Mouse (Mus musculus) midbrain, embryonic 13.5 days (tissue): Measurements from ENCODE around the gene Nrd1. TPM values are rescaled to one million over a fixed set of nuclear protein-coding genes. Genes with fewer than 3 reads are reported as not detected.
A peak's percentile ranks its signal among the peaks of the same experiment; 100 is the strongest.

Source experiments
- ATAC-seq: fragments of 200-750 bp; cut with Nextera tagmentation; 2 replicates; pipeline ENCODE4 v1.8.0; 2017; ENCODE audit warnings: mild to moderate bottlenecking, moderate TSS enrichment, moderate library complexity
- H3K27ac ChIP-seq: fragments of 300-500 bp; sonication (generic); 2 replicates; pipeline ENCODE4 v1.5.1; 2015; ENCODE audit warnings: inconsistent platforms, mild to moderate bottlenecking, moderate library complexity
- H3K27me3 ChIP-seq: fragments of 300-500 bp; sonication (generic); 2 replicates; pipeline ENCODE4 v1.6.1; 2015; ENCODE audit warnings: mild to moderate bottlenecking, inconsistent platforms
- H3K36me3 ChIP-seq: fragments of 300-500 bp; sonication (generic); 2 replicates; pipeline ENCODE4 v1.6.1; 2015; ENCODE audit warnings: mild to moderate bottlenecking, inconsistent platforms
- H3K4me1 ChIP-seq: fragments of 300-500 bp; sonication (generic); replicated peaks from 2 replicates; pipeline ENCODE4 v1.6.1; 2015; ENCODE audit warnings: inconsistent platforms
- H3K4me2 ChIP-seq: fragments of 300-500 bp; sonication (generic); replicated peaks from 2 replicates; pipeline ENCODE4 v1.6.1; 2015; ENCODE audit warnings: moderate library complexity, mild to moderate bottlenecking, inconsistent platforms
- H3K4me3 ChIP-seq: fragments of 300-500 bp; sonication (generic); replicated peaks from 2 replicates; pipeline ENCODE4 v1.5.1; 2015; ENCODE audit warnings: mild to moderate bottlenecking, inconsistent platforms
- H3K9ac ChIP-seq: fragments of 300-500 bp; sonication (generic); replicated peaks from 2 replicates; pipeline ENCODE4 v1.6.1; 2015; ENCODE audit warnings: mild to moderate bottlenecking, inconsistent platforms
- H3K9me3 ChIP-seq: fragments of 300-500 bp; sonication (generic); 2 replicates; pipeline ENCODE4 v1.6.1; 2016; ENCODE audit warnings: mild to moderate bottlenecking, inconsistent platforms
- WGBS: fragments of 180-500 bp; shearing (Covaris S2); methylation state at CpG from one replicate; pipeline ENCODE4 v1.1.7; 2015; 5-methylcytosine and 5-hydroxymethylcytosine counted together
- polyA plus RNA-seq: library from polyadenylated mRNA; unstranded; fragments of >200 nt; fragmentation: Nextera tagmentation; extraction: Ambion mirVana; gene quantifications from 2 replicates; pipeline ENCODE4 v1.2.1, GENCODE M21; 2015

Gene Nrd1
- polyA plus RNA-seq, 1 experiment from 2014 or later, result 85.2 TPM

DNA sequence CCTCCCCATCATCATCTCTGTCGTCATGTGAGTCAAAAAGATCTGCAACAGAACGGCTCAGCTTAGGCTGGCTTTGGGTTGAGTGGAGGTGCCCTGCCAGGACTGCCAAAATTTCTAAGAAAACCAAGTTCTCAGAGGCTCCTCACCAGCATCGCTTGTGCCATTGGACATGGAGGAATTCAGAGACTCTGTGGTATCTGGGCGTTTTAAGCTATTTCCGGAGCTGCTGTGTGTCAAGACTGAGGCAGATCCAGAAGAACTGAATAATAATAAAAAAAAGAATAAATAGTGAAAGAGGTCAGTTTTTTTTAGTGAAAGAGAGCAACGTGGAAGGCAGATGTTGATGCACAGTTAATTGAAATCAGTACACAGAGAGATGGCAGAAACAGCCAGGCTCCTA is 72.4 kb downstream of the Nrd1 start:
- Histone ChIP-seq H3K4me2 (no peak overlapping the region), H3K4me1 (peaks cover 7% of the 10 kb centered on the region), H3K27me3 (no peaks in the 10 kb centered on the region), H3K9ac (no peak overlapping the region), H3K27ac (peak overlapping the region; percentile 47; the same call in 1 of the 2 replicates), H3K4me3 (no peak overlapping the region), H3K36me3 (peaks cover 33% of the 10 kb centered on the region), H3K9me3 (no peaks in the 10 kb centered on the region)
- WGBS, result 90% methylated on average over 6 of the region's 6 CpGs
- ATAC-seq, result no peak

GRCm38 (mm10) chr4:109073296-109073695 is 72.8 kb downstream of the Nrd1 start:
- no peak overlapping the region for H3K9ac ChIP-seq
- WGBS, result 84% methylated on average over 3 of the region's 3 CpGs
- H3K4me1 ChIP-seq, result peaks cover 7% of the 10 kb centered on the region
- H3K36me3 ChIP-seq, result peaks cover 33% of the 10 kb centered on the region
- H3K9me3 ChIP-seq, result no peaks in the 10 kb centered on the region
- no peak overlapping the region for H3K4me2 ChIP-seq
- H3K4me3 ChIP-seq, result no peak overlapping the region
- H3K27ac ChIP-seq, result no peak overlapping the region
- H3K27me3 ChIP-seq, result no peaks in the 10 kb centered on the region
- no peak for ATAC-seq

GRCm38 (mm10) chr4:109078941-109079340 is 78.5 kb downstream of the Nrd1 start:
- Histone ChIP-seq H3K9ac (no peak overlapping the region), H3K9me3 (no peaks in the 10 kb centered on the region), H3K36me3 (peaks cover 39% of the 10 kb centered on the region), H3K27ac (no peak overlapping the region), H3K4me2 (no peak overlapping the region), H3K4me1 (no peaks in the 10 kb centered on the region), H3K4me3 (no peak overlapping the region), H3K27me3 (no peaks in the 10 kb centered on the region)
- WGBS, result 97% methylated on average over 7 of the region's 7 CpGs
- no peak for ATAC-seq

GRCm38 (mm10) chr4:109079676-109080075 is 79.2 kb downstream of the Nrd1 start:
- no peak overlapping the region for H3K4me2 ChIP-seq
- ATAC-seq, result no peak
- WGBS, result 84% methylated on average over 3 of the region's 3 CpGs

DNA sequence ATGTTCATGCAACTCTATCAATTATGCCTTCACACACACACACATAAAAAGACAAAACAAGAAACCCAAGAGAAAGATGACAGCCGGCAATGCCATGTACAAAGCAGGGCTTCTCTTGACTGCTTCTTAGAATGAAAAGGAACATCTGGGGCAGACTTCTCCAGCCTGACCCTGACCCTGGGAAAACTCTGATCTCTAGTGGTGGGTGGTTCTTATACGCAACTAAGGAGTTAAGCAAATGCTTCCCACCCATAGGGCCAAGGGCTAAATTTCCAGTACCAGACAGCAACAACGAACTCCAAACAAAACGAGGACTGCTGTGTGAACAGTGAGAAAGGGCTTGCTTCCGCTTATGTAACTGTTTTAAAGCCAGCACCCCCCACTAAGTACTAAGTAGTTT is 79.7 kb downstream of the Nrd1 start:
- H3K4me1 ChIP-seq, result no peaks in the 10 kb centered on the region
- WGBS, result 79% methylated on average over 5 of the region's 5 CpGs
- H3K27me3 ChIP-seq, result no peaks in the 10 kb centered on the region
- H3K9me3 ChIP-seq, result no peaks in the 10 kb centered on the region
- no peak for ATAC-seq
- no peak overlapping the region for H3K4me3 ChIP-seq
- no peak overlapping the region for H3K27ac ChIP-seq
- H3K4me2 ChIP-seq, result no peak overlapping the region
- peaks cover 39% of the 10 kb centered on the region for H3K36me3 ChIP-seq
- no peak overlapping the region for H3K9ac ChIP-seq

More at GRCm38 (mm10) chr4:109079676-109080075, 79.2 kb downstream of the Nrd1 start:
- Histone ChIP-seq H3K27me3 (no peaks in the 10 kb centered on the region), H3K4me1 (no peaks in the 10 kb centered on the region), H3K9me3 (no peaks in the 10 kb centered on the region), H3K4me3 (no peak overlapping the region), H3K36me3 (peaks cover 39% of the 10 kb centered on the region), H3K9ac (no peak overlapping the region), H3K27ac (no peak overlapping the region)

- no peak overlapping the region for H3K27ac ChIP-seq
- H3K4me2 ChIP-seq, result no peak overlapping the region
- peaks cover 6% of the 10 kb centered on the region; the same call in 1 of the 2 replicates for H3K36me3 ChIP-seq
- no peaks in the 10 kb centered on the region for H3K4me1 ChIP-seq
- no peak overlapping the region for H3K9ac ChIP-seq
- H3K27me3 ChIP-seq, result no peaks in the 10 kb centered on the region
- no peak for ATAC-seq
- H3K9me3 ChIP-seq, result no peaks in the 10 kb centered on the region
- H3K4me3 ChIP-seq, result no peak overlapping the region
- 90% methylated on average over 5 of the region's 5 CpGs for WGBS
These were observed 88.7 kb downstream of the Nrd1 start for GRCm38 (mm10) chr4:109089171-109089570.

GRCm38 (mm10) chr4:109089999-109090398 is 89.5 kb downstream of the Nrd1 start:
- Histone ChIP-seq H3K36me3 (peaks cover 6% of the 10 kb centered on the region; the same call in 1 of the 2 replicates), H3K27ac (no peak overlapping the region), H3K27me3 (no peaks in the 10 kb centered on the region), H3K4me3 (no peak overlapping the region), H3K9me3 (no peaks in the 10 kb centered on the region), H3K4me2 (no peak overlapping the region), H3K9ac (no peak overlapping the region), H3K4me1 (no peaks in the 10 kb centered on the region)
- no peak for ATAC-seq
- 83% methylated on average over 6 of the region's 6 CpGs for WGBS

DNA sequence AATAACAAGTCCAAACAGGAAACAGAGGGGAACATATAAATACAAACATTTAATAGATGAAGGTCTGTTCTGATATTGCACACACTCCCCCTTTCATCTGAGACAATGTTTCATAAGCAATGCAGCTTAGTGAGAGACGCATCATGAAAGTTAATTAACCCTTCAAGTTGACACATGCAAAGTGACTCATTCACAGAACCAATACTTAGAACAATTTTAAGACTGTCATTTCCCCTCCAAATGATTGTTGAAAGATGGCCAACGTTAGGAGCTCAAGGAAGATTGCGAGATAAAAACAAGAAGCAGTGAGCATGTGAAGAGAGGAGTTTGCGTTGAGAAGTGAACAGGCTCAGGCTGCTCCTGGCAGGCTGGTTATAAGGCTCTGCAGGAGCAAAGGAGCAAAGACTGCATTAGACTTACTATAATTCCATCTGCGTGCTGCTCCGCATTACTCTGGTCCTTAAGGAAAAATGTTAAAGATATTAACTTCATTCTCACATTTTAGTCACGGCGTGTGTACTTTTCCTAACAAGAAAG is 90.9 kb downstream of the Nrd1 start:
- Histone ChIP-seq H3K4me3 (no peak overlapping the region), H3K9ac (no peak overlapping the region), H3K9me3 (no peaks in the 10 kb centered on the region), H3K4me1 (no peaks in the 10 kb centered on the region), H3K4me2 (no peak overlapping the region), H3K27me3 (no peaks in the 10 kb centered on the region), H3K36me3 (peaks cover 6% of the 10 kb centered on the region; the same call in 1 of the 2 replicates), H3K27ac (no peak overlapping the region)
- ATAC-seq, result no peak
- 90% methylated on average over 8 of the region's 8 CpGs for WGBS

- Histone ChIP-seq H3K9ac (no peak overlapping the region), H3K4me1 (no peaks in the 10 kb centered on the region), H3K36me3 (peaks cover 6% of the 10 kb centered on the region; the same call in 1 of the 2 replicates), H3K4me3 (no peak overlapping the region), H3K4me2 (no peak overlapping the region), H3K27me3 (no peaks in the 10 kb centered on the region), H3K9me3 (no peaks in the 10 kb centered on the region), H3K27ac (no peak overlapping the region)
- no peak for ATAC-seq
- 96% methylated on average over 5 of the region's 5 CpGs for WGBS
These were observed 91.9 kb downstream of the Nrd1 start for GRCm38 (mm10) chr4:109092344-109092743.

DNA sequence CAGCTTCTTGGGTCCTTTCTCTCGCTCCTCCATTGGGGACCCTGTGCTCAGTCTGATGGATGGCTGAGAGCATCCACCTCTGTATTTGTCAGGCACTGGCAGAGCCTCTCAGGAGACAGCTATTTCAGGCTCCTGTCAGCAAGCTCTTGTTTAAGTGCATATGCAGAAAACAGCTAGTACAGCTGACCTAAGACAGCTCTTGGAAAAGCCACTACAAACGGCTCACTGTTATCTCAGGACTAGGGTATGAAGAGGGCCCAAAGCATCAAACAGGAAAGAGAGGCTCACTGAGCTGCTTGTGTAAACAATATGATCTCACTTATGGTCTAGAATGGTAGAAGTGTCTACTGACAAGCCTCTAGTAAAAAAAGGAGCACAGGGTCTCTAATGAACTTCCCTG is 93.8 kb downstream of the Nrd1 start:
- Histone ChIP-seq H3K27me3 (no peaks in the 10 kb centered on the region), H3K4me2 (no peak overlapping the region), H3K4me1 (no peaks in the 10 kb centered on the region), H3K9me3 (no peaks in the 10 kb centered on the region), H3K27ac (no peak overlapping the region), H3K36me3 (peaks cover 6% of the 10 kb centered on the region; the same call in 1 of the 2 replicates), H3K4me3 (no peak overlapping the region), H3K9ac (no peak overlapping the region)
- no peak for ATAC-seq
- WGBS, result 78% methylated on average over 2 of the region's 2 CpGs

DNA sequence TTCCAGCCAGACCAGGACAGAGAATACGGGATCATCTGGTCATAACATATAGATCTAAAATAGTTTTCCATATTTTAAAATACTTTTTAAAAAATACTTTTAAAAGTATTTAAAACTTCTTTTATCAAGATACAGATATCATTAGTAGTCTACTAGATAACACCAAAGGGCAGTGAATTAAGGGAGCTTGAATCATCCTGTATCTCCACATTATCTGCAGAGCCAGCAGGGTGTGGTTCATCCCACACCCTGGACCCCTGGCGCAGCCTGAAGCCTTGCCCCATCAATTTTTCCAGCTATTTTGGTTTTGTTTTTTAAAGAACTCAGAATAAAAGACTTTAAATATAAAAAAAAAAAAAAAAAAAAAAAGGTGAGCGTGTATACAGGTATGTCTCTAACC is 98.4 kb downstream of the Nrd1 start:
- peaks cover 8% of the 10 kb centered on the region for H3K36me3 ChIP-seq
- H3K9ac ChIP-seq, result no peak overlapping the region

DNA sequence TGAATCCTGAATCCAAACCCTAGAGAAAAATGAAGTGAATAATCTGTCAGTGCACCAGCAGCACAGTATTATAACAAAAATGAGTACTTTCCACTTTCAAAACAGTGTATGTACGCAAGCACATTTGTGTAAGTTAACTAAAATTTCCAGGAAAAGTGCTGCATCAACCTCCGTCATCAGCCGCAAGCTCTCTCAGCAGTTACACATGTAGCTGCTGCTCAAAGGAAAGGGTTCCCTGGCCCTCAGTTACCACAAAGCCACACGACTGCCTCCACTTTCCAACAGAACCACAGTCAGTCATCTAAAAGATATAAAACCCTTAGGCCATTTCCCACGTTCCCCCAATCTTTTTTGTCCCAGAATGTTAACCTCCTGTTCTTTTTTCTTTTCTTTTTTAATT is 102.1 kb downstream of the Nrd1 start:
- Histone ChIP-seq H3K27me3 (no peaks in the 10 kb centered on the region), H3K9ac (no peak overlapping the region), H3K36me3 (peaks cover 8% of the 10 kb centered on the region), H3K4me1 (0 out of 2 replicates have a peak, but pooled peaks cover 4% of the 10 kb centered on the region), H3K4me2 (no peak overlapping the region), H3K4me3 (no peak overlapping the region), H3K9me3 (no peaks in the 10 kb centered on the region), H3K27ac (no peak overlapping the region)
- ATAC-seq, result no peak
- WGBS, result 94% methylated on average over 5 of the region's 5 CpGs

More for the DNA sequence above, 98.4 kb downstream of the Nrd1 start:
- no peak for ATAC-seq
- 94% methylated on average over 3 of the region's 3 CpGs for WGBS
- H3K27me3 ChIP-seq, result no peaks in the 10 kb centered on the region
- H3K27ac ChIP-seq, result no peak overlapping the region
- no peaks in the 10 kb centered on the region for H3K4me1 ChIP-seq
- H3K9me3 ChIP-seq, result no peaks in the 10 kb centered on the region
- no peak overlapping the region for H3K4me3 ChIP-seq
- H3K4me2 ChIP-seq, result no peak overlapping the region
